8 mouse cellular contexts compared by ENCODE assay signal in the genomic region with DNA sequence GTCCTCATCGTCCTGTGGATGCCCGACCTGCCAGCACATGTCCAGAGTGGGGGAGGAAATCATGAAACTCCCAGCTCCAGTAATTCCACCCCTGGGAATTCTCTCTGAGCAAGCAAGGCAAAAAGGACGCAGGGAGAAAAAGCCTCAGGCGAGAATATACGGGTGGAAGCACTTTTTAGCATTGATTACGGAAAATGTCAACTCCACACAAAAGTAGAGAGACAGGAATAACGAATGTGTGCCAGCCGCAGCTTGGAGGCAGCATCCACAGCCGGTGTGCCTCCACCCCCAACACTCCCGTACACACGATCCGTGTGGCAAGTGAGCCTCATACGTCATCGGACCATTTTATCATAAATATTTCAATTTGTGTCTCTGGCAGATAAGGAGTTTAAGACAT.
A peak's percentile ranks its signal among the peaks of the same experiment; 100 is the strongest.
DNase-seq lines count a peak whose midpoint lies in the region; ATAC-seq and TF ChIP-seq lines count a peak whose summit lies in the region.
"Had no signal": no experiment of that assay in that cellular context is flagged by ENCODE, and none has a peak within 500 bp of the region (broad histone marks: within the 10 kb centered on the region; RNA-seq: fewer than 3 reads in every experiment).

No protein-coding gene starts in this region.

- H3K9ac ChIP-seq in heart, embryonic 11.5 days (ENCODE audit: low read depth, low read length) = no peak overlapping the region
- H3K9ac ChIP-seq in midbrain, embryonic 14.5 days (replicated peaks; ENCODE audit: low read length) = 0 out of 2 replicates have a peak overlapping the region, but pooled peaks have one; percentile 9
- H3K9ac ChIP-seq in liver, embryonic 11.5 days (ENCODE audit: low read depth, low read length) = no peak overlapping the region

- H3K4me1 ChIP-seq in heart, embryonic 11.5 days (ENCODE audit: control insufficient read depth, insufficient read depth, low read length) = peaks cover 4% of the 10 kb centered on the region; the same call in 1 of the 2 replicates
- peaks cover 43% of the 10 kb centered on the region for H3K4me1 ChIP-seq in cerebellum, adult 2 months (ENCODE audit: control insufficient read depth, insufficient read depth, low read length)
- H3K4me1 ChIP-seq in midbrain, embryonic 14.5 days (ENCODE audit: control insufficient read depth, insufficient read depth, low read length) = peaks cover 73% of the 10 kb centered on the region
- no peaks in the 10 kb centered on the region for H3K4me1 ChIP-seq in liver, embryonic 11.5 days (replicated peaks; ENCODE audit: control insufficient read depth, insufficient read depth, low read length)

- H3K9me3 ChIP-seq in heart, embryonic 11.5 days (replicated peaks; ENCODE audit: control insufficient read depth, low read length) = no peaks in the 10 kb centered on the region
- no peaks in the 10 kb centered on the region for H3K9me3 ChIP-seq in midbrain, embryonic 14.5 days (ENCODE audit: control insufficient read depth, low read length)
- H3K9me3 ChIP-seq in liver, embryonic 11.5 days (ENCODE audit: control insufficient read depth, low read length) = no peaks in the 10 kb centered on the region
- H3K9me3 ChIP-seq: G1E had no signal

- no peak for ATAC-seq in heart, embryonic 11.5 days (replicated peaks; ENCODE audit: insufficient number of reproducible peaks, low FRiP score, low TSS enrichment)
- no peak for ATAC-seq in midbrain, embryonic 14.5 days (ENCODE audit: low FRiP score, low TSS enrichment)
- no peak for ATAC-seq in liver, embryonic 11.5 days (replicated peaks; ENCODE audit: low FRiP score)

- no peak for TF ChIP-seq CTCF in cerebellum, adult 2 months (IDR thresholded peaks at IDR 0.05; ENCODE audit: borderline replicate concordance, insufficient read depth, low read depth, low read length)

- no peak overlapping the region for H3K4me3 ChIP-seq in heart, embryonic 11.5 days (ENCODE audit: low read depth, low read length)
- H3K4me3 ChIP-seq in cerebellum, adult 2 months (replicated peaks; ENCODE audit: insufficient read depth, low read depth, low read length) = peak overlapping the region; percentile 29
- no peak overlapping the region for H3K4me3 ChIP-seq in midbrain, embryonic 14.5 days (replicated peaks; ENCODE audit: low read depth, low read length)
- H3K4me3 ChIP-seq in liver, embryonic 11.5 days (ENCODE audit: low read depth, low read length) = no peak overlapping the region

- no peak overlapping the region for H3K4me2 ChIP-seq in heart, embryonic 11.5 days
- H3K4me2 ChIP-seq in midbrain, embryonic 14.5 days (ENCODE audit: low read length) = peak overlapping the region; percentile 5; the same call in 1 of the 2 replicates
- no peak overlapping the region for H3K4me2 ChIP-seq in liver, embryonic 11.5 days

- DNase-seq in heart, adult 11 months = peak; percentile 83
- DNase-seq in 3T3-L1 (ENCODE audit: low read depth, low spot score) = peak; percentile 31
- DNase-seq in cerebellum, adult 2 months = peak; percentile 49 to 55
- DNase-seq in midbrain, embryonic 14.5 days = peak; percentile 74
- no peak for DNase-seq in liver, embryonic 11.5 days (ENCODE audit: low spot score)
- DNase-seq in c-Kit-positive CD71-positive TER-119-positive erythroid progenitor cells, embryonic 14.5 days (ENCODE audit: low spot score) = no peak

- H3K36me3 ChIP-seq in heart, embryonic 11.5 days (ENCODE audit: control insufficient read depth, insufficient read depth, low read length) = no peaks in the 10 kb centered on the region
- no peaks in the 10 kb centered on the region for H3K36me3 ChIP-seq in midbrain, embryonic 14.5 days (ENCODE audit: control insufficient read depth, insufficient read depth, low read length)
- no peaks in the 10 kb centered on the region for H3K36me3 ChIP-seq in liver, embryonic 11.5 days (ENCODE audit: control insufficient read depth, insufficient read depth, low read length)
- H3K36me3 ChIP-seq: G1E had no signal

- 68% methylated on average over 14 of the region's 14 CpGs for WGBS in heart, embryonic 11.5 days (ENCODE audit: insufficient replicate concordance)
- 16% methylated on average over 14 of the region's 14 CpGs for WGBS in cerebellum, adult 2 months
- 34% methylated on average over 14 of the region's 14 CpGs for WGBS in midbrain, embryonic 14.5 days
- 71% methylated on average over 14 of the region's 14 CpGs for WGBS in liver, embryonic 11.5 days

- no peak for TF ChIP-seq POLR2A in cerebellum, adult 2 months (IDR thresholded peaks at IDR 0.05; ENCODE audit: borderline replicate concordance, insufficient read depth, low read length)

- no peak overlapping the region for H3K27ac ChIP-seq in heart, embryonic 11.5 days (ENCODE audit: low read depth, low read length)
- no peak overlapping the region for H3K27ac ChIP-seq in cerebellum, adult 2 months (ENCODE audit: insufficient read depth, low read length)
- peak overlapping the region; percentile 76; the same call in 1 of the 2 replicates for H3K27ac ChIP-seq in midbrain, embryonic 14.5 days (replicated peaks; ENCODE audit: low read depth, low read length)
- no peak overlapping the region for H3K27ac ChIP-seq in liver, embryonic 11.5 days (ENCODE audit: low read depth, low read length)

- H3K27me3 ChIP-seq in heart, embryonic 11.5 days (ENCODE audit: control insufficient read depth, insufficient read depth, low read length) = peaks cover 8% of the 10 kb centered on the region; the same call in 1 of the 2 replicates
- no peaks in the 10 kb centered on the region for H3K27me3 ChIP-seq in cerebellum, adult 2 months (ENCODE audit: control insufficient read depth, insufficient read depth, low read length)
- H3K27me3 ChIP-seq in midbrain, embryonic 14.5 days (ENCODE audit: control insufficient read depth, insufficient read depth, low read length) = no peaks in the 10 kb centered on the region
- no peaks in the 10 kb centered on the region; the same call in 1 of the 2 replicates for H3K27me3 ChIP-seq in liver, embryonic 11.5 days (replicated peaks; ENCODE audit: control insufficient read depth, insufficient read depth, low read length)

Comparison
In these comparisons a context has a peak if more than half of its experiments do, and no peak if none do; other contexts are left out.
1. DNase-seq: peak in heart, adult 11 months (single experiment), 3T3-L1 (single experiment), cerebellum, adult 2 months (2 of 2) and midbrain, embryonic 14.5 days (single experiment); none in liver, embryonic 11.5 days (single experiment) and c-Kit-positive CD71-positive TER-119-positive erythroid progenitor cells, embryonic 14.5 days (single experiment).